Mouse (Mus musculus) lung, postnatal 4 days (tissue): ENCODE results near the gene Ngly1.

Source experiments
- DNase-seq, 2 experiments: peaks; one replicate each; pipeline ENCODE4 v3.0.0; 2021

Gene Ngly1

GRCm38 (mm10) chr14:16335835-16336417 is 86.8 kb downstream of the Ngly1 start:
- DNase-seq, result no peak

- no peak for DNase-seq
Observed at GRCm38 (mm10) chr14:16347505-16347904, 98.4 kb downstream of the Ngly1 start.

- DNase-seq, result no peak
Observed at GRCm38 (mm10) chr14:16359704-16360103, 110.6 kb downstream of the Ngly1 start.
